Mouse (Mus musculus) stomach, embryonic 15.5 days (tissue): ENCODE measurements around the gene Tusc2. TPM values are rescaled to one million over a fixed set of nuclear protein-coding genes. Genes with fewer than 3 reads are reported as not detected.
"Not testable (repeated sequence)": the region's sequence is repeated elsewhere in the genome, so short reads cannot be mapped to it uniquely, and the experiment has no call there.

Experiments
- ATAC-seq: fragments of 200-750 bp; cut with Nextera tagmentation; 2 replicates; pipeline ENCODE4 v1.8.0; 2017; ENCODE audit warnings: low read depth, moderate number of reproducible peaks, moderate TSS enrichment; ENCODE audit not compliant: insufficient read depth, low FRiP score
- H3K27ac ChIP-seq: fragments of 300-500 bp; sonication (generic); 2 replicates; pipeline ENCODE4 v1.5.1; 2015; ENCODE audit warnings: mild to moderate bottlenecking, inconsistent platforms
- H3K27me3 ChIP-seq: fragments of 300-500 bp; sonication (generic); replicated peaks from 2 replicates; pipeline ENCODE4 v1.6.1; 2015; ENCODE audit warnings: inconsistent platforms
- H3K36me3 ChIP-seq: fragments of 300-500 bp; sonication (generic); 2 replicates; pipeline ENCODE4 v1.6.1; 2015; ENCODE audit warnings: inconsistent platforms
- H3K4me1 ChIP-seq: fragments of 300-500 bp; sonication (generic); 2 replicates; pipeline ENCODE4 v1.6.1; 2015; ENCODE audit warnings: inconsistent platforms
- H3K4me2 ChIP-seq: fragments of 300-500 bp; sonication (generic); 2 replicates; pipeline ENCODE4 v1.6.1; 2015; ENCODE audit warnings: mild to moderate bottlenecking, inconsistent platforms
- H3K4me3 ChIP-seq: fragments of 300-500 bp; sonication (generic); replicated peaks from 2 replicates; pipeline ENCODE4 v1.5.1; 2015; ENCODE audit warnings: inconsistent platforms
- H3K9ac ChIP-seq: fragments of 300-500 bp; sonication (generic); 2 replicates; pipeline ENCODE4 v1.6.1; 2015; ENCODE audit warnings: inconsistent platforms
- H3K9me3 ChIP-seq: fragments of 300-500 bp; sonication (generic); 2 replicates; pipeline ENCODE4 v1.6.1; 2016; ENCODE audit warnings: inconsistent platforms
- WGBS: fragments of 180-500 bp; shearing (Covaris S2); methylation state at CpG from one replicate; pipeline ENCODE4 v1.1.7; 2015; 5-methylcytosine and 5-hydroxymethylcytosine counted together
- polyA plus RNA-seq: library from polyadenylated mRNA; unstranded; fragments of >200 nt; fragmentation: Nextera tagmentation; extraction: Ambion mirVana; gene quantifications from 2 replicates; pipeline ENCODE4 v1.2.1, GENCODE M21; 2015

Gene Tusc2
- polyA plus RNA-seq, 1 experiment from 2014 or later, result 42.6 TPM

GRCm38 (mm10) chr9:107555031-107555457, 8.0 kb upstream of the Tusc2 start:
- 0% methylated on average over 23 of the region's 23 CpGs for WGBS
- peak overlapping the region; percentile 94 for H3K27ac ChIP-seq
- peak overlapping the region; percentile 72 for H3K4me2 ChIP-seq
- no peaks in the 10 kb centered on the region for H3K9me3 ChIP-seq
- peaks cover 27% of the 10 kb centered on the region for H3K36me3 ChIP-seq
- no peaks in the 10 kb centered on the region for H3K27me3 ChIP-seq
- peaks cover 55% of the 10 kb centered on the region for H3K4me1 ChIP-seq
- peak; percentile 7 for ATAC-seq
- peak overlapping the region; percentile 79 for H3K9ac ChIP-seq
- H3K4me3 ChIP-seq, result peak overlapping the region; percentile 63

GRCm38 (mm10) chr9:107555701-107556100, 7.4 kb upstream of the Tusc2 start:
- no peak for ATAC-seq
- peak overlapping the region; percentile 63 for H3K4me3 ChIP-seq
- H3K36me3 ChIP-seq, result peaks cover 33% of the 10 kb centered on the region
- peaks cover 48% of the 10 kb centered on the region for H3K4me1 ChIP-seq
- 41% methylated on average over 2 of the region's 2 CpGs for WGBS
- no peaks in the 10 kb centered on the region for H3K27me3 ChIP-seq
- H3K27ac ChIP-seq, result peak overlapping the region; percentile 94
- peak overlapping the region; percentile 72 for H3K4me2 ChIP-seq
- no peaks in the 10 kb centered on the region for H3K9me3 ChIP-seq
- peak overlapping the region; percentile 79 for H3K9ac ChIP-seq

- Histone ChIP-seq H3K27me3 (no peaks in the 10 kb centered on the region), H3K27ac (peak overlapping the region; percentile 41; the same call in 1 of the 2 replicates), H3K4me1 (peaks cover 42% of the 10 kb centered on the region), H3K4me2 (peak overlapping the region; percentile 72), H3K9ac (no peak overlapping the region), H3K4me3 (peak overlapping the region; percentile 63), H3K9me3 (no peaks in the 10 kb centered on the region), H3K36me3 (peaks cover 40% of the 10 kb centered on the region)
- 66% methylated on average over 3 of the region's 3 CpGs for WGBS
- no peak for ATAC-seq
Measured at GRCm38 (mm10) chr9:107556346-107556745, 6.7 kb upstream of the Tusc2 start.

GRCm38 (mm10) chr9:107565556-107565955, 2.5 kb downstream of the Tusc2 start:
- not testable (repeated sequence) for H3K9ac ChIP-seq, ATAC-seq, H3K27me3 ChIP-seq, H3K4me3 ChIP-seq, H3K9me3 ChIP-seq
- H3K27ac ChIP-seq, result peak overlapping the region; percentile 91
- 51% methylated on average over 5 of the region's 5 CpGs for WGBS
- peaks cover 46% of the 10 kb centered on the region for H3K4me1 ChIP-seq
- H3K4me2 ChIP-seq, result peak overlapping the region; percentile 21
- peaks cover 25% of the 10 kb centered on the region for H3K36me3 ChIP-seq

GRCm38 (mm10) chr9:107566041-107566709, 3.1 kb downstream of the Tusc2 start:
- no peak overlapping the region for H3K9ac ChIP-seq

GRCm38 (mm10) chr9:107566855-107567254, 3.8 kb downstream of the Tusc2 start:
- Histone ChIP-seq H3K9me3 (no peaks in the 10 kb centered on the region), H3K4me1 (peaks cover 57% of the 10 kb centered on the region), H3K4me2 (peak overlapping the region; percentile 74), H3K9ac (no peak overlapping the region), H3K36me3 (peaks cover 17% of the 10 kb centered on the region), H3K27me3 (no peaks in the 10 kb centered on the region), H3K27ac (peak overlapping the region; percentile 91), H3K4me3 (no peak overlapping the region)
- no peak for ATAC-seq
- WGBS, result 50% methylated on average over 3 of the region's 3 CpGs

More at GRCm38 (mm10) chr9:107566041-107566709, 3.1 kb downstream of the Tusc2 start:
- H3K9me3 ChIP-seq, result no peaks in the 10 kb centered on the region
- H3K36me3 ChIP-seq, result peaks cover 19% of the 10 kb centered on the region
- no peak for ATAC-seq
- peaks cover 52% of the 10 kb centered on the region for H3K4me1 ChIP-seq
- WGBS, result 49% methylated on average over 15 of the region's 15 CpGs
- no peak overlapping the region for H3K4me3 ChIP-seq
- H3K27ac ChIP-seq, result peak overlapping the region; percentile 91
- no peaks in the 10 kb centered on the region for H3K27me3 ChIP-seq
- H3K4me2 ChIP-seq, result peak overlapping the region; percentile 9; the same call in 1 of the 2 replicates

GRCm38 (mm10) chr9:107567702-107568319, 4.8 kb downstream of the Tusc2 start, which contains the start of gene Hyal2:
Hyal2 (plus strand) TSS chr9:107567945.
- H3K36me3 ChIP-seq, result peaks cover 20% of the 10 kb centered on the region
- peak within 1 kb of the TSS; percentile 78 for H3K9ac ChIP-seq
- WGBS, result 14% methylated on average over 18 of the region's 18 CpGs
- no peaks in the 10 kb centered on the region for H3K27me3 ChIP-seq
- no peaks in the 10 kb centered on the region for H3K9me3 ChIP-seq
- H3K4me3 ChIP-seq, result peak within 1 kb of the TSS; percentile 85
- H3K4me2 ChIP-seq, result peak within 1 kb of the TSS; percentile 74
- peak within 1 kb of the TSS; percentile 91 for H3K27ac ChIP-seq
- H3K4me1 ChIP-seq, result peaks cover 61% of the 10 kb centered on the region
- no peak for ATAC-seq

GRCm38 (mm10) chr9:107568331-107569261, 5.5 kb downstream of the Tusc2 start:
- H3K9me3 ChIP-seq, result no peaks in the 10 kb centered on the region
- peak overlapping the region; percentile 78 for H3K9ac ChIP-seq
- H3K27me3 ChIP-seq, result no peaks in the 10 kb centered on the region
- H3K27ac ChIP-seq, result peak overlapping the region; percentile 91
- ATAC-seq, result peak; percentile 79
- H3K4me2 ChIP-seq, result peak overlapping the region; percentile 74
- H3K4me1 ChIP-seq, result peaks cover 57% of the 10 kb centered on the region
- peak overlapping the region; percentile 85 for H3K4me3 ChIP-seq
- H3K36me3 ChIP-seq, result peaks cover 25% of the 10 kb centered on the region
- under 1% methylated on average over 41 of the region's 41 CpGs for WGBS

GRCm38 (mm10) chr9:107569270-107569669, 6.2 kb downstream of the Tusc2 start:
- peaks cover 28% of the 10 kb centered on the region for H3K36me3 ChIP-seq
- peak overlapping the region; percentile 74 for H3K4me2 ChIP-seq
- WGBS, result under 1% methylated on average over 23 of the region's 23 CpGs
- H3K27me3 ChIP-seq, result no peaks in the 10 kb centered on the region
- peak overlapping the region; percentile 91 for H3K27ac ChIP-seq
- peak; percentile 2; the same call in 1 of the 2 replicates for ATAC-seq
- peaks cover 51% of the 10 kb centered on the region for H3K4me1 ChIP-seq
- H3K4me3 ChIP-seq, result peak overlapping the region; percentile 85
- peak overlapping the region; percentile 78 for H3K9ac ChIP-seq
- no peaks in the 10 kb centered on the region for H3K9me3 ChIP-seq

- ATAC-seq, result no peak
- H3K4me3 ChIP-seq, result peak overlapping the region; percentile 85
- WGBS, result 36% methylated on average over 13 of the region's 13 CpGs
- peak overlapping the region; percentile 91 for H3K27ac ChIP-seq
- peak overlapping the region; percentile 78 for H3K9ac ChIP-seq
- H3K4me1 ChIP-seq, result peaks cover 49% of the 10 kb centered on the region
- H3K27me3 ChIP-seq, result no peaks in the 10 kb centered on the region
- peak overlapping the region; percentile 74 for H3K4me2 ChIP-seq
- no peaks in the 10 kb centered on the region for H3K9me3 ChIP-seq
- H3K36me3 ChIP-seq, result peaks cover 26% of the 10 kb centered on the region
Measured at GRCm38 (mm10) chr9:107570016-107570415, 7.0 kb downstream of the Tusc2 start.

GRCm38 (mm10) chr9:107570845-107571244, 7.8 kb downstream of the Tusc2 start:
- peaks cover 22% of the 10 kb centered on the region for H3K36me3 ChIP-seq
- H3K27me3 ChIP-seq, result no peaks in the 10 kb centered on the region
- no peaks in the 10 kb centered on the region for H3K9me3 ChIP-seq
- 0 out of 2 replicates have a peak, but pooled peaks have one; percentile 5 for ATAC-seq
- WGBS, result 69% methylated on average over 21 of the region's 21 CpGs
- H3K4me1 ChIP-seq, result peaks cover 52% of the 10 kb centered on the region
- H3K27ac ChIP-seq, result peak overlapping the region; percentile 33
- H3K4me2 ChIP-seq, result peak overlapping the region; percentile 74
- H3K9ac ChIP-seq, result peak overlapping the region; percentile 78; the same call in 1 of the 2 replicates
- H3K4me3 ChIP-seq, result peak overlapping the region; percentile 85
